Mouse (Mus musculus): ENCODE measurements around the gene Zfp536. TPM values are rescaled to one million over a fixed set of nuclear protein-coding genes. Genes with fewer than 3 reads are reported as not detected.

The Zfp536 gene
- polyA plus RNA-seq, 1 experiment from 2014 or later = 3.2 TPM

DNA sequence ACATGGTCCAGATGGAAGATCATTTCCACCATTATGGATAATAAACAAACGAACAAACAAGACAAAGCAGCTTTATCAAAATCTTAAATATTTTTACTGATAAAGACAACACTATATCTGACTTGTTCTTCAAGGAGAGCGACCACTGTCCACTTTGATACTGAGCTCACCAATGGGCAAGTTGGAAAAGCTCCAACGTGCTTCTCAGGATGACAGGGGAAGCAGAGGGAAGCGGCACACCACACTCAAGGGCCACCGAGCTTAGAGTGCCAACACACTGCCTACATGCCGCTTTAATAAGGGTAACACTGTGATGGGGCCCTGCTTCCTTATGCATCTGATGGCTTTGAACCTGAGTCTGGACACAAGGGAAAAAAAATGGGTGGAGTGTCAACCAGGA lies 214.1 kb downstream of the Zfp536 start:
- no peak for DNase-seq (ENCODE audit: low spot score)
- H3K4me2 ChIP-seq (replicated peaks; ENCODE audit: low read depth, low read length) = no peak overlapping the region
- H3K9ac ChIP-seq (replicated peaks; ENCODE audit: low read depth) = no peak overlapping the region
- H3K4me1 ChIP-seq (ENCODE audit: insufficient read depth, low read depth, low read length) = peaks cover 3% of the 10 kb centered on the region; the same call in 1 of the 2 replicates
- 80% methylated on average over 6 of the region's 6 CpGs for WGBS
- H3K4me3 ChIP-seq (ENCODE audit: low read depth, low read length) = no peak overlapping the region
- H3K27ac ChIP-seq (ENCODE audit: low read length) = no peak overlapping the region
- no peaks in the 10 kb centered on the region for H3K27me3 ChIP-seq (replicated peaks; ENCODE audit: insufficient read depth, low read length)
- no peak for ATAC-seq
- H3K36me3 ChIP-seq (ENCODE audit: insufficient read depth, low read length) = no peaks in the 10 kb centered on the region
- H3K9me3 ChIP-seq (ENCODE audit: low read length) = no peaks in the 10 kb centered on the region
- no peak for TF ChIP-seq CTCF (IDR thresholded peaks at IDR 0.05)
- no peak for TF ChIP-seq EP300 (IDR thresholded peaks at IDR 0.05)

DNA sequence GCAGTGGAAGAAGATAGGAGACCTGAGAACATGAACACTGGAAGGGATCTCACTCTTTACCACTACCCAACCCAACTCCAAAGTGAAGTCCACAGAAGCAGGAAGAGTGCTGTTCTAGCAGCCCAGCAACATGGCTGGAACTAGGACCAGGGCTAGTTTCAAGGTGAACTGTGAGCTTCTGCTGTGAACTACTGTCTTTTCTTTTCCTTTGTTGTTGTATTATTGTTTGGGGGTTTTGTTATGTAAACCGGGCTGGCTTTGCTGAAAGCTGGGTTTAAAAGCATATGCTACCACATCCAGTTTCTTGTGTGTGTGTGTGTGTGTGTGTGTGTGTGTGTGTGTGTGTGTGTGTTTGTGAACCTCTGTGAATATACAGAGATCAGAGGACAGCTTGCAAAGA lies 216.6 kb downstream of the Zfp536 start:
- H3K4me2 ChIP-seq (replicated peaks; ENCODE audit: low read depth, low read length) = no peak overlapping the region
- H3K36me3 ChIP-seq (ENCODE audit: insufficient read depth, low read length) = no peaks in the 10 kb centered on the region
- 79% methylated on average over 1 of the region's 1 CpGs for WGBS
- DNase-seq (ENCODE audit: low spot score) = no peak
- H3K27me3 ChIP-seq (replicated peaks; ENCODE audit: insufficient read depth, low read length) = no peaks in the 10 kb centered on the region
- H3K9me3 ChIP-seq (ENCODE audit: low read length) = no peaks in the 10 kb centered on the region
- H3K4me1 ChIP-seq (ENCODE audit: insufficient read depth, low read depth, low read length) = no peaks in the 10 kb centered on the region
- no peak overlapping the region for H3K4me3 ChIP-seq (ENCODE audit: low read depth, low read length)
- H3K27ac ChIP-seq (ENCODE audit: low read length) = no peak overlapping the region
- H3K9ac ChIP-seq (replicated peaks; ENCODE audit: low read depth) = no peak overlapping the region
- no peak for ATAC-seq
- TF ChIP-seq CTCF (IDR thresholded peaks at IDR 0.05) (no peak), EP300 (IDR thresholded peaks at IDR 0.05) (no peak)

GRCm38 (mm10) chr7:37554405-37554804 lies 219.0 kb downstream of the Zfp536 start:
- ATAC-seq = no peak
- no peaks in the 10 kb centered on the region for H3K4me1 ChIP-seq (ENCODE audit: insufficient read depth, low read depth, low read length)
- H3K36me3 ChIP-seq (ENCODE audit: insufficient read depth, low read length) = no peaks in the 10 kb centered on the region
- no peak overlapping the region for H3K9ac ChIP-seq (replicated peaks; ENCODE audit: low read depth)
- no peak overlapping the region for H3K27ac ChIP-seq (ENCODE audit: low read length)
- no peak overlapping the region for H3K4me2 ChIP-seq (replicated peaks; ENCODE audit: low read depth, low read length)
- TF ChIP-seq EP300 (IDR thresholded peaks at IDR 0.05) (no peak), CTCF (IDR thresholded peaks at IDR 0.05) (no peak)
- DNase-seq (ENCODE audit: low spot score) = no peak
- H3K9me3 ChIP-seq (ENCODE audit: low read length) = no peaks in the 10 kb centered on the region
- WGBS = 77% methylated on average over 5 of the region's 5 CpGs
- H3K4me3 ChIP-seq (ENCODE audit: low read depth, low read length) = no peak overlapping the region
- H3K27me3 ChIP-seq (replicated peaks; ENCODE audit: insufficient read depth, low read length) = no peaks in the 10 kb centered on the region

GRCm38 (mm10) chr7:37553646-37554045 lies 219.8 kb downstream of the Zfp536 start:
- no peak for DNase-seq (ENCODE audit: low spot score)
- 81% methylated on average over 3 of the region's 3 CpGs for WGBS

GRCm38 (mm10) chr7:37552384-37552783 lies 221.1 kb downstream of the Zfp536 start:
- ATAC-seq (no peak), DNase-seq (ENCODE audit: low spot score) (no peak)
- no peak overlapping the region for H3K9ac ChIP-seq (replicated peaks; ENCODE audit: low read depth)
- WGBS = 72% methylated on average over 3 of the region's 3 CpGs
- TF ChIP-seq EP300 (IDR thresholded peaks at IDR 0.05) = no peak
- TF ChIP-seq CTCF (IDR thresholded peaks at IDR 0.05) = no peak
- H3K27ac ChIP-seq (ENCODE audit: low read length) = no peak overlapping the region
- no peaks in the 10 kb centered on the region for H3K4me1 ChIP-seq (ENCODE audit: insufficient read depth, low read depth, low read length)
- H3K4me3 ChIP-seq (ENCODE audit: low read depth, low read length) = no peak overlapping the region
- no peaks in the 10 kb centered on the region for H3K36me3 ChIP-seq (ENCODE audit: insufficient read depth, low read length)
- no peak overlapping the region for H3K4me2 ChIP-seq (replicated peaks; ENCODE audit: low read depth, low read length)
- no peaks in the 10 kb centered on the region for H3K9me3 ChIP-seq (ENCODE audit: low read length)
- H3K27me3 ChIP-seq (replicated peaks; ENCODE audit: insufficient read depth, low read length) = no peaks in the 10 kb centered on the region

More at GRCm38 (mm10) chr7:37553646-37554045, 219.8 kb downstream of the Zfp536 start:
- no peak overlapping the region for H3K4me3 ChIP-seq (ENCODE audit: low read depth, low read length)
- no peak overlapping the region for H3K4me2 ChIP-seq (replicated peaks; ENCODE audit: low read depth, low read length)
- H3K4me1 ChIP-seq (ENCODE audit: insufficient read depth, low read depth, low read length) = no peaks in the 10 kb centered on the region
- no peak for ATAC-seq
- H3K9ac ChIP-seq (replicated peaks; ENCODE audit: low read depth) = no peak overlapping the region
- no peaks in the 10 kb centered on the region for H3K36me3 ChIP-seq (ENCODE audit: insufficient read depth, low read length)
- H3K27ac ChIP-seq (ENCODE audit: low read length) = no peak overlapping the region
- no peaks in the 10 kb centered on the region for H3K9me3 ChIP-seq (ENCODE audit: low read length)
- no peaks in the 10 kb centered on the region for H3K27me3 ChIP-seq (replicated peaks; ENCODE audit: insufficient read depth, low read length)
- TF ChIP-seq EP300 (IDR thresholded peaks at IDR 0.05) = no peak
- no peak for TF ChIP-seq CTCF (IDR thresholded peaks at IDR 0.05)

DNA sequence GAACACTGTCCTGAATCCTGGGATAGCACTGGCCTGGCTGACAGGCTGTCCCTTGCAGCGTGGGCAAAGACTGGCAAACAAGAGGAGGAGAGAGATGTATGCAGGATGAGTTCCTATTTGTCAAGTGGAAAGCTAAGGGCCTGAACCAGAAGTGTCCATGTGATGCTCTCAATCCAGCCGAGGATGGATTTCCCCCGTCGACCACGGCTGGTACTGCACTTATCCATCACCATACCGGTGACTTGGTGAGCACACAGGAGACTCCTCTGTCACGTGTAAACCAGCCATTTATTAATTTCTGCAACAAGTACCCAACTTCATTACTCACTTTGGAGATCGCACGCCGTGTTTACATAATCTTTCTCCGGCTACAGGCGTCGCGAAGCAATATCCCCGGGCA lies 224.6 kb downstream of the Zfp536 start:
- H3K27me3 ChIP-seq (replicated peaks; ENCODE audit: insufficient read depth, low read length) = no peaks in the 10 kb centered on the region
- no peaks in the 10 kb centered on the region for H3K9me3 ChIP-seq (ENCODE audit: low read length)
- H3K27ac ChIP-seq (ENCODE audit: low read length) = no peak overlapping the region
- peak; percentile 27; the same call in 1 of the 2 replicates for TF ChIP-seq CTCF (IDR thresholded peaks at IDR 0.05)
- no peak for TF ChIP-seq EP300 (IDR thresholded peaks at IDR 0.05)
- H3K4me1 ChIP-seq (ENCODE audit: insufficient read depth, low read depth, low read length) = no peaks in the 10 kb centered on the region
- no peak overlapping the region for H3K4me3 ChIP-seq (ENCODE audit: low read depth, low read length)
- no peak for ATAC-seq
- WGBS = 51% methylated on average over 15 of the region's 15 CpGs
- no peak overlapping the region for H3K4me2 ChIP-seq (replicated peaks; ENCODE audit: low read depth, low read length)
- H3K9ac ChIP-seq (replicated peaks; ENCODE audit: low read depth) = no peak overlapping the region
- no peak for DNase-seq (ENCODE audit: low spot score)
- no peaks in the 10 kb centered on the region for H3K36me3 ChIP-seq (ENCODE audit: insufficient read depth, low read length)

DNA sequence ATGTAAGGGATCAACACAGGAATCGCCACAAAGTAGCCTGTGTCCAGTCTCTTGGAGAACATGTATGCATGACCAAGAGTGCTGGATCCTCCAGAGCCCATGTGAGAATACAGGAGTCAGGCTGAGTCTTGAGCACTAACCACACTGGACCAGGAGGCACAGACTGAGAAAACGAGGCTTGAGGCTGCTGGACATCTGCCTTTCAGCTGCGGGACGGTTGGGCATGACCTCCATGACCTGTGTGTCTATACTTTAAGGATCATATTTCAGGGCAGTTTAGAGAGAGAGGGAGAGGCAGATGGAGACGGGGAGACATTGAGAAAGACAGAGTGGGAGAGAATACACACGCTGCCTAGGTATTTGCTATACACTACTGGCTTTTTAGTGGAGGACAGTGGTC lies 229.4 kb downstream of the Zfp536 start:
- H3K27ac ChIP-seq (ENCODE audit: low read length) = no peak overlapping the region
- H3K9ac ChIP-seq (replicated peaks; ENCODE audit: low read depth) = no peak overlapping the region
- H3K4me3 ChIP-seq (ENCODE audit: low read depth, low read length) = no peak overlapping the region
- 29% methylated on average over 6 of the region's 6 CpGs for WGBS
- no peaks in the 10 kb centered on the region for H3K4me1 ChIP-seq (ENCODE audit: insufficient read depth, low read depth, low read length)
- H3K4me2 ChIP-seq (replicated peaks; ENCODE audit: low read depth, low read length) = no peak overlapping the region
- no peaks in the 10 kb centered on the region for H3K36me3 ChIP-seq (ENCODE audit: insufficient read depth, low read length)
- TF ChIP-seq EP300 (IDR thresholded peaks at IDR 0.05) (no peak), CTCF (IDR thresholded peaks at IDR 0.05) (no peak)
- no peaks in the 10 kb centered on the region for H3K9me3 ChIP-seq (ENCODE audit: low read length)
- no peak for ATAC-seq
- DNase-seq (ENCODE audit: low spot score) = no peak
- H3K27me3 ChIP-seq (replicated peaks; ENCODE audit: insufficient read depth, low read length) = no peaks in the 10 kb centered on the region

All from lung, postnatal 0 days (tissue).